Mouse (Mus musculus) spleen, adult 2 months (tissue): ENCODE measurements around the gene Kprp.

Experiments
- CTCF ChIP-seq: fragments of 200-500 bp; IDR thresholded peaks from 2 replicates; pipeline ENCODE4 v1.5.1; 2011; ENCODE audit warnings: mild to moderate bottlenecking, inconsistent platforms; ENCODE audit not compliant: insufficient read depth, insufficient read length, insufficient replicate concordance; ENCODE audit errors: extremely low read depth
- POLR2A ChIP-seq: fragments of 200-500 bp; IDR thresholded peaks from 2 replicates; pipeline ENCODE4 v1.6.1; 2011; ENCODE audit warnings: low read depth, low read length, inconsistent platforms

GRCm38 (mm10) chr3:92815581-92815980 is 11.5 kb downstream of the Kprp start:
- TF ChIP-seq CTCF (no peak), POLR2A (no peak)
